Mouse (Mus musculus): ENCODE measurements around the gene Hint2.

Hint2 gene

DNA sequence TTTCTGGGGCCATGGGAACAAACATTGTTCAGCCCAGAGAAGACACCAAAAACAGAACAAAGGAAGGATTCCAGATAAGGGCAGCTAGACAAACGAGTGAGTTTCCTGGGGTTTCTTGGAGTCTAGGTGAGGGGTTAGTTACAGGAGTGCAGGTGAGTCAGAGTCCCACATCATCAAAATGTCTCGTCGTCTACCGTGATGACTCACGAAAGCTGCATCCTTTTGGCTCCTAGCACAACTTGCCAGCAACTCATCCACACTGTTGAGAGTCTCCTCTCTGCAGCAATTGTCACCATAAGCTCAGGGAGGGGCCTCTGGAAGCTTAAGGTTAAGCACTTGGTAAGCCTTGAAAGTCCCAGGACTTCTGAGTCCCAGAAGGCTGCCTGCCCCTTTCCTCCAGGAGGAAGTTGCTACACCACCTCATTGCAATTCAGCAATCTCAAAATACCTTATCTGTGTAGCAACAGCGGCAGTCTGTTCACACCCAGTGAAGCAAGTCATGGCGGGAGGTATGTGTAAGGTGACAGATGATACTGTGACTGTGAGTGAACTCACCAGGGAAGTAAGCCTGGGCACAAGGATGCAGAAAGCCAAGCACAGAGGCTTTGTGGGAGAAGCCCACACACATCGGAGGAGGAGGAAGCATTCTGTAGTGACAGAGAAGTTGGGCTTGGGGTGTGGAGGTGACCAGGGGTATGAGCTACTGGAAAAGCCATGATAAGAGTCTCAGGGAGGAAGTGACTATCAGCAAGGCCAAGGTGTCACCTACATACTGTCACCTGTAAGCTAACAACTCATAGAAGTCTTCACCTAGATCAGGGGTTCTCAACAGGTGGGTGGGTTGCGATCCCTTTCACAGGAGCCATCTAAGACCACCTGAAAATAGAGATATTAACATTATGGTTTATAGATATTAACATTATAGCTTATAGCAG lies 51.2 kb downstream of the Hint2 start:
- no peak for DNase-seq (ENCODE audit: low spot score)
